Mouse (Mus musculus): ENCODE data around the gene Frs2.

Gene Frs2

GRCm38 (mm10) chr10:117148361-117149003 is at the start of gene Frs2:
Gene Frs2 (minus strand): TSS chr10:117148534.
- peak; percentile 93 for DNase-seq (ENCODE audit: low read depth)

GRCm38 (mm10) chr10:117196696-117197095 is 48.4 kb upstream of the Frs2 start:
- no peak for DNase-seq (ENCODE audit: low read depth)

DNA sequence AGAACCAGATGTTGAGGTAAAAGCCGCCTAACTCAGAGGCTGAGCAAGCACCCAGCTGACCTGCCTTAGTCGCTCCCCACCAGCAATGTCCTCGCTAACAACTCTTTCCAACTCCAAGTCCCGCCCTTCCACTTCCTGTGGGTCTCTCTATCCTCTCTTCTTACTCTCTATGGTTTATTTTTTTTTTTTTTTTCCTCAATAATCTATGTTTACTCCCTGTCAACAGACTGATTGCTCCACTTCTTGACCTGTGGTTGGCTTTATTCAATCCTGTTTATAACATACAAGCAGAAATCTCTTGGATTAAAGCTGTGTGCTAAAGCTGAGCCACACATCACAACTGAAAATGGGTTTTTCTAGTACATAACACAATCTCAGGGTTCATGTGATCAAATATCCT is 47.4 kb upstream of the Frs2 start:
- DNase-seq (ENCODE audit: low read depth) = no peak

- no peak for DNase-seq (ENCODE audit: low read depth)
Observed at GRCm38 (mm10) chr10:117195005-117195404, 46.7 kb upstream of the Frs2 start.

DNA sequence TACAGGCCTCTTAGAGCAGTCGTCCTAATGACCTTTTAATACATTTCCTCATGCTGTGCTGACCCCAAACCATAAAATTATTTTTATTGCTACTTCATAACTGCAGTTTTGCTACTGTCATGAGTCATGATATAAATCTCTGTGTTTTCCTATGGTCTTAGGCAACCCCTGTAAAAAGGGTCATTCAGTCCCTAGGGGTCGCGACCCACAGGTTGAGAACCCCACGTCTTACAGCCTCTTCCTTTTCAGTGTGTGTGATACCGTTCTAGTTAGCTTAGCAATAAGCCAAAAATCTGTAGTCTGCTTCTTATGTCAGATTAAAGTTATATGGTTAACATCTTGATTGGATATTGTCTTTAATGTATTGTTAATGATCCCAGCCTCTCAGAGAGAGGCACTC is 45.0 kb upstream of the Frs2 start:
- no peak for DNase-seq (ENCODE audit: low read depth)

- no peak for DNase-seq (ENCODE audit: low read depth)
Observed at GRCm38 (mm10) chr10:117185399-117186089, 37.2 kb upstream of the Frs2 start.

DNA sequence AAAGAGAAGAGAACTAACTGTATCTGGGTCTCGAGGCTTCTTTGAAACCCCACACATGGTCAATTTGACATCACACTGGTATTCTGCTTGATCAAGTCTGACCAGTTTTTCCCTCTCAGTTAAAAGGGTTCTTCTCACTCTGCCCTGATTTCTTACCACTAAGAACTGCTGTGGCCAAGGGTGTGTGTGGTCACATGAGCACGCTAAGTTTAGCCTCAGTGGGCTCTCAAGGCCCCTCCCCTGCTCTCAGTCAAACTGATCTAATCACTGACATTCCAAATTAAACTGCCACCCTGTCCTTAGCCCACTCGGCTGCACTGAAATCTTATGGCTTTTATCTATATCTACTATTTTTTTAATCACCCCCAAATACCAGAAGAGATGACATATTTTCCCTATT is 32.8 kb upstream of the Frs2 start:
- DNase-seq (ENCODE audit: low read depth) = no peak

- DNase-seq (ENCODE audit: low read depth) = no peak
Observed at GRCm38 (mm10) chr10:117174645-117175044, 26.3 kb upstream of the Frs2 start.

GRCm38 (mm10) chr10:117173566-117174438 is 25.5 kb upstream of the Frs2 start:
- DNase-seq (ENCODE audit: low read depth) = no peak

- no peak for DNase-seq (ENCODE audit: low read depth)
Observed at GRCm38 (mm10) chr10:117173111-117173510, 24.8 kb upstream of the Frs2 start.

DNA sequence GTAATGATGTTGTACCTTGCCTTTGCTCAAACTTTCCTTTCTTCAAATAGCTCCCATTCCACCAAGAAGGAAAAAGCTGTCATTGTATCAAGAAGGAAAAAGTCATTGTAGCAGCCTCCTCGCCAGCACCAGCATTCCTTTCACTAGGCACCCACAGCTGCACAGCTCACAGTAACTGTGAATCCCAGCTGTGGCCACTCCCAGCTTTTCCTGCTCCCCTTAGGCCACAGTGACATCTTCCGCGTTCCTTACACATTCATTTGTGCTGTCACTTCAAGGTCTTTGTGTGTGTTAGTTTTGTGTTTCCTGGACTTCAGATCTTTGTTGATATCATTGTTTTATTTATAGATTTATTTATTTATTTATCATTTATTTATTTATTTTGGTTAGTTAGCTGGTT is 23.7 kb upstream of the Frs2 start:
- DNase-seq (ENCODE audit: low read depth) = no peak

GRCm38 (mm10) chr10:117166785-117167425 is 18.6 kb upstream of the Frs2 start:
- DNase-seq (ENCODE audit: low read depth) = no peak

DNA sequence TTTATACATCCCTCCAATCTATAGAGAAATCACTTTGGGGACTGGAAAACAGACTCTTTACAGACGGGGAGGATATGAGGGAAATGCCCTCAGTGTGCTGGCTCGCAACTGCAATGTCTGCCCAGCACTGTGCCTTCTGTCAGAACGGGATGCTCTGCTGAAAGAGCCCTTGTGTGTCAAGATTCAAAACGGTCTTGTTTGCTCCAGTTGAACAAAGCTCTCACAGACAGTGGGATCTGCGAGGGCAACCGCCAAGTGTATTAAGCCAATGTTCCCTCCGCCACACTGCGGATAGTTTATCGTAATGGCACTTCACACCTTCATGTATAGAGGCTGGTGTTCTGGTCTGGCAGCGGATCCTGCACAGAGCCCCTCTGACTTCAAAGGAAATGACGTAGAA is 14.3 kb upstream of the Frs2 start:
- DNase-seq (ENCODE audit: low read depth) = no peak

DNA sequence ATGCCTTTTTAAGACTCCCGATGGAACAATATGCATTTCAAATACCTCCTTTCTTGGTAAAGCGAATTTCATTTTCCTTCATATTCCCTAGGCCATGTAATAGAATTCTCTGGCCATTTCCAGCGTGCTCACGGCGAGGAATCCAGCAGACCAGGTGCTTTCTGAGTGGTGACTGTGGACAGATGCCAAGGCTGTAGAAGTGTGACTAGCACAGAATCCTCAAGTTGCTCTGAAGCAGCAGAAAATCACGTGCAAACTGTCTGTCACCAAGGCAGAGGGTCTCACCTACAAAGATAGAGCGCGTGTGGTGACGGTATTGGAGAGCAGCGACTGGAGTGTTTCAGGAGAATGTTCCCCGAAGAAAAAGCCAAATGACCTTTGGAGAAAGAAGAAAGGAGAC is 11.8 kb upstream of the Frs2 start:
- DNase-seq (ENCODE audit: low read depth) = no peak

GRCm38 (mm10) chr10:117152247-117152646 is 3.9 kb upstream of the Frs2 start:
- no peak for DNase-seq (ENCODE audit: low read depth)

DNA sequence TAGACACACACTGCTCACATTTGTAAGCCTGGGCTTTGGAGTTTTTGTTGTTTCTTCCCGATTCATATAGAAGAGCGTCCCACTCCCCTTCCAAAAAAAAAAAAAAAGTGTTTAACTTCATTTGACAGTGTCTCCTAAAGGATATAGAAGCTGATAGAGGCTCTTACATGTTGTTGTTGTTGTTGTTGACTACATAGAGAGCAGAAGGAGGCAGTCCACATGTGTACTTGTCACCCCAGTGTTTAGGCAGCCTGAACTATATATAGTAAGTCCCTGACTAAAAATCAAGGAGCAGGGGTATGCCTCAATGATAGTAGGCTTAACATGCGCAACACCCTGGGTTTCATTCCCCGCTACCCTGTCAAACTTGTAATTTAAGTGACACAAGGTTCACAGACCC is 3.3 kb upstream of the Frs2 start:
- DNase-seq (ENCODE audit: low read depth) = no peak

DNA sequence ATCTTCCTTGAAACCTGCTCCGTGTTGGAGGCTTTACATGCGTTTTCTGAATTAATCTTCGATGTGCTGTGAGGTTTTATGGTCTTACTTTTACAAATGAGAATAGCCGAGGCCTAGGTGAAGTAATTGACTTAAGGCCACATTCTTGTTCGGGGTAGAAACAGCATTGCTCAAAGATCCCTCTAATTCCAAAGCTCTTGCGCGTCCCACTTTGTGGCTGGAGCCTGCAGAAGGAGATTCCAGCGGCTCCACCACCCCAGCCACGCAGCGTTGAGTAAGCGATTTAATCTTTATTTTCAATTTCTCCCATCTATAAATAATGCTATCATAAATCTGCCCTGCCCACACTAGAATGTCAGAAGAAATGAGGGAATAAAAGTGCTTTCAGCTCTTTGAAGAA is 2.9 kb upstream of the Frs2 start:
- no peak for DNase-seq (ENCODE audit: low read depth)

DNA sequence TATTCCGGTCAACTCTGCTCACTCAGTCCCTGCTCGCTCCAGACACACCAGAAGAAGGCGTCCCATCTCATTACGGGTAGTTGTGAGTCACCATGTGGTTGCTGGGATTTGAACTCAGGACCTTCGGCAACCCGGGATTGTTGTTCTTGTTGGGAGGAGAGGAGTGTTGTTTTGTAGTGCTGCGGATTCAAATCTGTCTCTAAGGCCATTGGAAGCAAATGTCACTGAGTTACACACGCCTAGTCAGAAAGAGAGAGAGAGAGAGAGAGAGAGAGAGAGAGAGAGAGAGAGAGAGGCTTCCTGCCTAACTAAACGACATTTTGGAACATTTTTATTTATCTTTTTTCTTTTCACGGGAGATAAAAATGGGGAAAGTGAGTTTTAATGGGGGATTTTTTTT is 2.4 kb upstream of the Frs2 start:
- DNase-seq (ENCODE audit: low read depth) = no peak

- peak; percentile 72 for DNase-seq (ENCODE audit: low read depth)
Observed at GRCm38 (mm10) chr10:117149942-117150617, 1.7 kb upstream of the Frs2 start.

GRCm38 (mm10) chr10:117149241-117149640 is 907 bp upstream of the Frs2 start:
- peak; percentile 33 for DNase-seq (ENCODE audit: low read depth)

DNA sequence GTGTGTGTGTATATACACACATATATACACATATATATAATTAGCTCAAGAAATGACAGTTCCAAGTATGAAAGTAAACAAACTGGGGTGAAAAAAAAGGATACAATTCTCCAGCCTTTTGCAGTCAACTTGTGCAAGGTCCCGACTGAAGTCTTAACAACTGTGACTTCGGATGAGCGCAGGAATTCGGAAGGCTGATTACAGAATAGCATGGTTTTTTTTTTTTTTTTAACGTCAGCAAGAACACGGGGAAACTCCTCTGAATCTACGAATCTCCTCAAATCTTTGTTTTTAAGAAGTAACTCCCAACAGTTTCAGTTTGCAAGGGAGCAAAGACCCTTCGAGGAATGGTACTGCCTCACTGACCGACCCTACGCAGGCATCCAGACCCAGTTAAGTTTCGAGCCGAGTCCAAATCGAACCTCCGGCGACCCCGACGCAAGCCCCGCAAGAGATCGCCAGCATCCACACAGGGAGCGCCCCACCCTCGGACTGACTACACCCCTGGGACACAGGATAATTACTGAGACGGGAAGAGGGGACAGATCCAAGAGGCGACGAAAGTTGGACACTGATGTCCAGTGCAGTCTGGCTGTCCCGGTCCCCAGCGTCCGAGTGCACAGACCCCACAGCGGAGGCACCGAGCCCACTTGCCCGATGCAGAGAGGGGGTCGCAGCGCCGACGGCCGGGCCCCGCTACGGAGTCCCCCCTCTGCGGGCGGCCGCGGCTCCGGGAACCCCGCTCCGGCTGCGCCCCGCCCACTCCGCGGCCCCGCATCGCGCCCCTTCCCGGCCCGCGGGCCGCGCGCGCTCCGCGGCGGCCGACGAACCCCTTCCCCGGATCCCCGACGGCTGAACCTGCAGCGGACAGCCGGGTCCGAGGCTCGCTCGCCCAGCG is 622 bp downstream of the Frs2 start:
- DNase-seq (ENCODE audit: low read depth) = peak; percentile 35
